Mouse (Mus musculus): ENCODE measurements around the gene Tcp11.

Tcp11 gene

DNA sequence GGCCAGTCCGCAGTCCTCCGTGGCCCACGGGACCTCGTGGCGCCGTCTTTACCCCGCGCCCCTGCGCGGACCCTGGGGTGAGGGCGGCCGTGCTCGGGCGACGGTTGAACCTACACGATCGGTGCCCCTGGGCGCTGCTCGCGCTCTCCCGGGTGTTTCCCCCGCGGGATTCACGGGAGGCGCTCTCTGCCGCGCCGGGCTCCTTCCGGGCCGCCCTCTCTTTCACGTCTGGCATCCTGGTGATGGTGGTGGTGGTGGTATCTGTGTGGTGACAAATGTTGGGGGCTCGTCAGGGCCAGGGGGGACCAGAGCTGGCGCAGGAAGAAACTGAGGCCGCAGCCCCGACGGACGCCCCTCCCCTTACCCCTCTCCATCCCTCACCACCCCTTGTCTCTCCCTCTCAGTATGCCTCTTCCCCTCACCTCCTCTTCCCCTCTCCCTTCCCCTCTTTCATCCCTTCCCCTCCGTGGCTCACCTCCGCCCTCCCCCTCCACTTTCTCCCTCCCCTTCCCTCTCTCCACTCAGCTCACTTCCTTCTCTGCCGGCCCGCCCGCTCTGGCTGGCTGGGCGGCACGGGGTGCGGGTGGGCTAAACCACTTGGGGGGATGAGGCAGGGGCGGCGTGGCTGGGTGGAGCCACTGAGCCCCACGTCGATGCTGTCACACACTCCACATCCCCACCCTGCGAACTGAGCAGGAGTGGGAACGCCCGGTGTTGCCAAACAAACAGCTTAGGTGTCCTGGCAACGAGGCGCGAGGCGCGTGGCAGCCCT is at the start of gene Tcp11:
Gene Tcp11 (minus strand): TSS at position 595 of the 772 bp plus-strand sequence.
- no peak for DNase-seq (ENCODE audit: extremely low read depth, insufficient read length, low spot score)

DNA sequence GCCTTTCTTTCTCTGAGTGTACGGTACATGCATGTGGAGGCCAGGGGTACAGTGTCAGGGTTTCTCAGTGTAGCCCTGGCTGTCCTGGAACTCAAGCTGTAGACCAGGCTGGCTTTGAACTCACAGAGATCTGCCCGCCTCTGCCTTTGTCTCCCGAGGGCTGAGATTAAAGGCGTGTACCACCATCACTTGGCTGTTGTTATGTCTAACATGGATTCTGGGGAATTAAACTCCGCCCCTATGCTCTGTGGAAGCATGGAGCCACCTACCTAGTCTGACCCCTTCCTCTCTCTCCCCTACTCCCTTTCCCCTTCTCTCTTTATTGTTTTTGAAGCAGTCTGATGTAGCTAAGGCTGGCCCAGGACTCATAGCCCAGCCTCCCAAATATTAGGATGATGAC is 49.4 kb upstream of the Tcp11 start:
- DNase-seq (ENCODE audit: extremely low read depth, insufficient read length, low spot score) = no peak

DNA sequence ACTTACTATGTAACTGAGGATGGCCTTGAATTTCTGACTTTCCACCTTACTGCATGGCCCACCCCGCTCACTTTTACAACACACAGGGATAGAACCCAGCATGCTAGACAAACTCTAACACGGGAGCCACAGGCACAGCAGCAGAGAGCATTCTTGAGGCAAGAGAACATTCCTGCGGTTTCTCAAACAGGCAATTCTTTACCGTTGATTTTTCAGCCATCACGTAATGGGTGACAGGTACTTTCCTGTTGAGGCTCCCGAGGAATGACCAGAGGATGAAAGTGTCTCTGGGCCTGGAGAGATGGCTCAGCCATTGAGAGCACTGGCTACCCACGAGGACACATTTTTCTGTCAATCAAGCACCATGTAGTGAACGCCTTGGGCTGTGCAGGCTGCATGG is 43.9 kb upstream of the Tcp11 start:
- peak; percentile 41 for DNase-seq (ENCODE audit: extremely low read depth, insufficient read length, low spot score)

DNA sequence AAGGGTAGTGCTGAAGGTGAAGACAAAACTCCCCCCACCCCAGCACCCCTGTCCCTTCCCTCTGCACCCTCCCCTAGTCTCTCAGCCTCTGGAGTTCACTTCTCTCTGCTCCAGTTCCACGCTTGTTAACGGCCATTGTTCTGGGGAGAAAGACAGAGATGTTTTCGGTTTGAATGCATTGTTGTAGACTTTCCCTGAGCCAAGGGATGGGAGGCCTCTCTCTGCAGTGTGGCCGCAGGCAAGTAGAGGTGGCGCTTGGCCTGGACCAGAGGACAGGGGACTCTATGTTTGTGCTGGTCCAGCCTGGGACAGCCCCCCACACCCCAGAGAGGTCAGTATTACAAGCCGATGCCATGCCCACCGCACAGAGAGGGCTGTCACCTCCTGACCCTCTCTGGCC is 43.2 kb upstream of the Tcp11 start:
- DNase-seq (ENCODE audit: extremely low read depth, insufficient read length, low spot score) = no peak

DNA sequence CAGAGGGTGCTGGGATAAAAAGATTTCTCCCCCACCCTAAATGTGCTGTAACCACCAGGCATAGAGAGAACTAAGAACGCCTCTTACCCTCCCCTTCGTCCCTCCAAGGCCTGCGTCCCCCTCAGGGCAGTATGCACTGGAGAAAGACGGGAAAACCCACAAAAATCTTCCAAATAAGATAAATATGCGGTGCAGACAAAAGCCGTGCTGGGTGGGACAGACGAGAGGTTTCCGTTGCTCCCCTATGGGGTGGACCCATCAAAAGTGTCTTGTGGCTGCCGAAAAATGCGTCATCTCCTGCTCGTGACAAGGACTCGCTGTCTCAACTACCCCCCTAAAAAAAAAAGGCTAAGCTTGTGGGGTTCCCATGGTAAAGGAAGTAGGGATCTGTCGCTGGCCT is 42.5 kb upstream of the Tcp11 start:
- DNase-seq (ENCODE audit: extremely low read depth, insufficient read length, low spot score) = no peak

DNA sequence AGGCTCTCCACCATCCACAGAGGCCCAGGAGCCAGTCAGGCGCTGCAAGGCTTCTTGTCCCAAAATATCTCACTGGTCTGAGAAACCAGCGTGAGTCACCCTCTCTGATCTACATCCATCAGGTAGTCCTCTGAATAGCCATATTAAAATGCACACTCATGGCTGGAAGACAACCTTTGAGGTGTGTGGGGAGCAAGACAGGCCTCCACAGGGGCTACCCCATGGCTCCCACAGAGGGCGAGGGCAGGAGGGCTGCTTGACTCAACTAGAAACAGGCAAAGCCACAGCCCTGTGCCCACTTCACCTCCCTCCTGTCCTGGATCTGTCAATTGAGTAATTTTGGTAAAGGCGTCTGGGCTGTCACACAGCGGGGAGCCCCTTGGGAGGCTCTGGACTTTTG is 40.0 kb upstream of the Tcp11 start:
- no peak for DNase-seq (ENCODE audit: extremely low read depth, insufficient read length, low spot score)

DNA sequence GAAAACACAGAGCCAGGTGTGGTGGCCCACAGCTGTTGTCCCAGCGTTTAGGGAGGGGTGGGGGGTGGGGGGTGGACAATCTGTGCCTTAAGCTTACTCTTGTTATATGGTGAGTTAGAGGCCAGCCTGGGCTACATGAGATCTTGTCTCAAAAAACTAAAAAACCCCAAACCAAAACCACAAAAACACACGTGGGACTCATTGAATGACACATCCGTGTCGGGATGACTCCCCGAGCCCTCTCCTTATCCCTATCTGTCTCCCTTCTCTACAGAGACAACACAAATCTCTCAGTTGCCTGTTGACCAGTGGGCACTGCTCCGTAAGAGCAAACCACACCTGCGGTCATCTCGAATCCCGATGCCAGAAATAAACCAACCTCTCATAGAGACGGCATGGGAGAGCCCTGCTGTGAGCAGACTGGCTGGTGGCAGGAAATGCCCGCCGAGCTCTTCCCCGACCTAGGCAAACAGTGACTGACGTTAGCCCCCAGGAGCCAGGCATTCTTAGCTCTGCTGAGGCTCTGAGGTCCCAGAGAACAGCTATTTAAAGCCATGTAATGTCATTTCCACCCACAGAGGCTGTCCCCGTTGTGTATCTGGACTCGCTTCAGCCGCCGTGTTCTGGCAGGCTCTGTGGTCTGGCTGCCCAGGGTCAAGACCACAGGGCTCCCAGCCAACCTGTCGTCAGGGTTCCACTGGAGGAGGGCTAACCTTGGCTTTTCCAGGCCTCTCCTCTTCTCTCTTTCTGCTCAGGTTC is 37.2 kb upstream of the Tcp11 start:
- peak; percentile 59 for DNase-seq (ENCODE audit: extremely low read depth, insufficient read length, low spot score)

DNA sequence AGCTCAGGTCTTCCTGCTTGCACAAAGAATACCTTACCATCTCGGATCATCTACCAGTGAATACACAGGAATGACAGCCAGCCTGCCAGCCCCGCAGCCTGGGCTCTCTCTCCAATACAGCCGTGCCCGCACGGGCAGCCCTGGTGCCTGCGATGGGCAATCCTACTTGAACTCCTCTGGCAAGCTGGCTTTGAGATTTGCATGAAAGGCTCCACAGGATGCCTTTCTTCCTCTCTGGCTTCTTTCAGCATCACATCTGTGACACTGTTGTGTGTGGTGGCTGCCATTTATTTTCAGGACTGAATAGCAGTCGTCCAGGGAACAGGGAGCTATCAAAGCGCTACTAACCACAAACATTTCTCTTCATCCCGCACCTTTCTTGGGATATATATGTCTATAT is 35.9 kb upstream of the Tcp11 start:
- no peak for DNase-seq (ENCODE audit: extremely low read depth, insufficient read length, low spot score)

DNA sequence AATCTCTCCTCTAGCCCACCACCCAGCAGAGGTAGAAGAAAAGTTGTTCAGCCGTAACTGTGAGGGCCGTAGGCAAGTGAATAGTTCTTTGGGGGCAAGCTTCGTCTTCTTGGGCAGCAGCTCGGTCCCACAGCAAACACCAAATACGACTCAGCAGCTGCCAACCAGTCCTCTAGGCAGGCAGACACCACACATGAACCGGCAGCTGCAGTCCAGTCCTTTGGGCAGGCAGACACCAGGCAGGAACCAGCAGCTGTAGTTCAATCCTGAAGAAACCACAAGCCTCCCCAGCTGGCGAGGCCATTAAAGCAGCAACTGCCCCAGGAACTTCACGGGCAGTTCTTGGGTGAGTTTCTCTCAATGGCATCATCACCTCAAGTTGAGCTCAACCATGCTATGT is 31.8 kb upstream of the Tcp11 start:
- DNase-seq (ENCODE audit: extremely low read depth, insufficient read length, low spot score) = no peak

DNA sequence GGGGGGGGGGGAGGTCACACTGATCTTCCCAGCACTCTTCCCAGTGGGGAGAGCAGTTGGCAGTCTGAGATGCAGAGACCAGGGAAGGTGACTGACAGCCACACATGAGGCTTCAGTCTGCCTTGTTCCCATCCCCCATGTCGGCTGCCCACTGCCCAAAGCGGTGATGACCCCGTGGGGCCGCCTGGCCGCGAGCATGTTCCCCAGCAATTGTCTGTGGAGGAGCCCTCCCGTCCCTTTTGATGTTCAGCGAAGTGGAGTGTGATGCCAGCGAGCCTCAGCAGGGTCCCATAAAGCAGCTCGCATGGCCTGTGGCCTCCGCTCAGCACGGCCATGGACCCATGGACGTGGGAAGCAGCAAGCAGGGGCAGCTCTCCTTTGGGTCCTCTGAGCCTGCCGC is 26.8 kb upstream of the Tcp11 start:
- no peak for DNase-seq (ENCODE audit: extremely low read depth, insufficient read length, low spot score)

DNA sequence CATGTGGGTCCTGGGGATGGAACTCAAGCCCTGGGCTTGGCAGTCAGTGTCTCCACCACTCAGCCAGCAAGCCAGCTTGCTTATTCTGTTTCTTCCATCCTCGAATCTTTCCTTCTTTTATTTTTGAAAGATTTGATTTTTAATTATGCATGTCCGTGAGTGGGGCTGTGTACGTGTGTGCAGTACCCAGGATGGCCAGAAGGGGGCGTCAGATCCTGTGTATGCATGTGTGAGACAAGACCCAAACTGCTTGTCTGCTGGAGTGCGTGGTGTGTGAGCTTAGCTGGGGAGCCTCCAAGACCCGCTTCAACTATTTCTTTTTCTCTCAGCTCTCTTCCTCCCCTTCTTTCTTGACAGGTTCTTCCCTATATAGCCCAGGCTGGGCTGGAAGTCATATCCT is 25.9 kb upstream of the Tcp11 start:
- DNase-seq (ENCODE audit: extremely low read depth, insufficient read length, low spot score) = no peak

DNA sequence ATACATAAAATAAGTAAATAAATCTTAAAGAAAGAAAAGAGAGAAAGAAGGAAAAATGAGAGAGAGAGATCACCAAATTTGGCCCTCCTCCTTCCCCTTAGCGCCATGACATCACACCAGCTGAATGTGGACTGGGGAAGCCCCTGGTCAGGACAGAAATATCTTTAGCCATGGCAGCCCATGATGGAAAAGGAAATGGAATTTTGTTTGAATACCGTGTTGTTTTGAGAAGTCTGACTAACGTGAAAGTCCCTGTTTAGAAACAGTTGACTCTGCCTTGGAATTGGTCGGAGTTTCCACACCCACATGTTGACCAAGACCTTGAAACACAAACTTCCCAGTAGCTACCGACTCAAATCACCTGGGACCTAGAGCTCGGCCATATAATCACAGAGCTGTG is 24.0 kb upstream of the Tcp11 start:
- no peak for DNase-seq (ENCODE audit: extremely low read depth, insufficient read length, low spot score)

DNA sequence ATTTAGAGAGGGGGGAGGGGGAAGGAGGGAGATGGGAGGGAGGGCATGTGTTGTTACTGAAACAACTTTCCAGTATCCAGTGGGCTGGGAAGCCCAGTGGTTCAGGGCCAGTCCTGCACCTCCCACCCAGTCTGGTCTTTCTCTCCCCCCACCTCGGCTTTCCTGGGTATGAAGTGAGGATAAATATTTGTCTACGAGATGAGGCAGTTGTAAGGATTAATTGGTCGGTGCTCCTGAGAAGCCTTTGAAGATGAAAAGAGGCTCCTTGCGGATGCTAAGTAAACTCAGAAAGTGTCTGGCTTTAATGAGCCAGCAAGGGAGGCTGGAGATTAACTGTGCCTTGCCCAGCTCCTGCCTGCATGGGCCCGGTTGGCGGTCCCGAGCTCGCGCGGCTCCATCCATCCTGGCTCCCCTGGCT is 21.5 kb upstream of the Tcp11 start:
- DNase-seq (ENCODE audit: extremely low read depth, insufficient read length, low spot score) = no peak

DNA sequence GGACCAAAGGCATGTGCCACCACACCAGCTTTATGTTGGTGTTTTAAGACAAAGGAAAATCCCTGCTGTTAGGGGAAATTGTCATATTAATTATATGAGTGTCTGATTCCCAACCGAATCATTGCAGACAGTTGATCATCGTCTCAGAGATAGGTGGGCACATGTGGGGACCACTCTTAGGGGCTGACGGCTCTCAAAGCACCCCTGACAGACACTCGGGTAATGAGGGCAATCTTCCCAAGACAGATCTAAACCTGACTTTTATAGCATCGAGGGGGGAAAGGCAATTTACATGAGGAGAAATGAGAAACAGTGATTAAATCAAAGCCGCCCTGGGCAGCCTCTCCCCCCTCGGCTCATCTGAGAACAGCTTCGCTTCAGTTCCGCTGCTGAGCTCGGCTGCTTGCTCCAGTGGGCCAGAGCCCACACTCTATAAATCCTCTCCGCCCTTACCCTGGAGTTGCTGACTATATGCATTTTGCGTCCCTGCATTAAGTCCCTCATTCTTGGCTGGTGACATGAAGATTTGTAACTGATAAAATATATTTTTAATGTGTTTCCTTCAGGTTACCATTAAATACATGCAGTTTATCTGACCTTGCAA is 20.9 kb upstream of the Tcp11 start:
- DNase-seq (ENCODE audit: extremely low read depth, insufficient read length, low spot score) = no peak

DNA sequence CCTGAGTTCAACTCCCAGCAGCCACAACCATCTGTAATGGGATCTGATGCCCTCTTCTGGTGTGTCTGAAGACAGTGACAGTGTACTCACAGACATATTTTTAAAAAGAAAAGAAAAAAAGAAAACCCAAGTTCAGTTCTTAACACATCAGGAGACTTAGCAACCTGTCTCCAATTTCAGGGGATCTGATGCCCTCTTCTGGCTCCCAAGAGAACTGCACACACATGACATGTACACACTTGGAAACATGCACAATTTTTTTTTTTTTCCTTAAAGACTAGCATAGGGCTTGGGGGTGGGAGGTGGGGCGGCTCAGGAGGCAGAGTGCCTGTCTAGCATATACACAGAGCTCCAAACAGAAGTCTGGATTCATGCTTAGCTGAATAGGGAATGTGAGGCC is 20.2 kb upstream of the Tcp11 start:
- no peak for DNase-seq (ENCODE audit: extremely low read depth, insufficient read length, low spot score)

DNA sequence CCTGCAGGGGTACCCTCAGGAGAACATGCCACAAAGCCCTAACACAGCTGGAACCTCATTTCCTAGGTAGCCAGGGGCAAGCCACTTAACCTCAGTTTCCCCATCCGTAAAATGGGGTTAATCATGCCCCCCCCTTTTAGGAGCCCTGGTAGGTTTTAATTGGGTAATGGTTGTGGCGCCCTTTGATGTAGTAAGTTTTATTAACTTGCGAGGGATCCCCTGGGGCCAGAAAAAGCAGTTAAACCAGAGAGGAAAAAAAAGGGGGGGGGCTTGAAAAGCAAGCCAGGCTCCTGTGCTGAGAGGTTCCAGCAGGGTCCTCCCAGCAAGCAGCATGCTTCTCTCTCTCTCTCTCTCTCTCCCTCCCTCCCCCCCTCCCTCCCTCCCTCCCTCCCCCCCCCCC is 18.6 kb upstream of the Tcp11 start:
- DNase-seq (ENCODE audit: extremely low read depth, insufficient read length, low spot score) = no peak

DNA sequence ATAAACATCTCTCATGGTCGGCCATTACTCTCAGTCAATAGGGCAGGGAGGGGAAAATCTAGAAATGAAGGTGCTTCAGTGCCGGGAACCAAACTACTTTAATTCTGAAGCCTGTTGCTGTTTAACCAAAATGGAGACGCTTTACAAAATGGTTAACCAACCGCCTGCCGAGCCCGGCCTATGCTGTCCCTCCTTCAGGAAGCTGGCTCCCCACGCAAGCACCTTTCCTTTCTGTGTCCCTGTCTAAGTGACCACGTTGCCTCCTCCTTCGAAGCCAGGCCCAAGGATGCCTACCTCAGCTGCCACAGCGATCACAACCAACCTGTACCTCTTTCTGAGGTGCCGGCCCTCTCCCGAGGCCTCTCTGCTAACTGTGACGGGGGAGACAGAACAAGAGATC is 16.9 kb upstream of the Tcp11 start:
- no peak for DNase-seq (ENCODE audit: extremely low read depth, insufficient read length, low spot score)

DNA sequence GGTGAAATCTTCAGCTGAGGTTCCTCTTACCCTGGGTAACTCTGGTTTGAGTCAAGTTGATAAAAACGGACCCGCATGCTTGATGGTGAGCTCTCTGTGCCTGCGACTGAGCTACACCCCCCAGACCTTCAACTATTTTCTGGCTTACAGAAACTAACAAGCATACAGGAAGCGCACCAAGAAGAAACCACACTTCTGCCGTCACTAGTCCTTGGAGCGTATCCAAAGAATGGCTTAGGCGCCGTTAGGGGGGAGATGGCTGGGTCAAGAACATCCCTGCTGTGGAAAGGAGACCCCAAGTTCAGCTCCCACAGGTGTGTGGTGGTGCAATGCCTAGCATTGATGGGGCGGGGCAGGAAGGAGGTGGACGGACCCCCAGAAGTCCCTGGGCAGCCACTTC is 16.0 kb upstream of the Tcp11 start:
- DNase-seq (ENCODE audit: extremely low read depth, insufficient read length, low spot score) = no peak

DNA sequence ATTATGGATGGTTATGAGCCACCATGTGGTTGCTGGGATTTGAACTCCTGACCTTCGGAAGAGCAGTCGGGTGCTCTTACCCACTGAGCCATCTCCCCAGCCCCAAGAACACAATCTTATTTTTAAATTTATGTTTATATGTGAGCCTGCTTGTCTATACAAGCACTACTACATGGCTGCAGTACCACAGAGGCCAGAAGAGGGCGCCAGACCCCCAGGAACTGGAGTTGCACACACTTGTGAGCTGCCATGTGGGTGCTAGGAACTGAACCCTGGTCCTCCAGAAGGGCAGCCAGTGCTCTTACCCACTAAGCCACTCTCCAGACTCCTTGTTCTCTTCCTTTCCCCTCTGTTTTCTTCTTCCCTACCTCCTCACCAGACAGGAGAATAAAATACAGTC is 13.4 kb upstream of the Tcp11 start:
- DNase-seq (ENCODE audit: extremely low read depth, insufficient read length, low spot score) = no peak

DNA sequence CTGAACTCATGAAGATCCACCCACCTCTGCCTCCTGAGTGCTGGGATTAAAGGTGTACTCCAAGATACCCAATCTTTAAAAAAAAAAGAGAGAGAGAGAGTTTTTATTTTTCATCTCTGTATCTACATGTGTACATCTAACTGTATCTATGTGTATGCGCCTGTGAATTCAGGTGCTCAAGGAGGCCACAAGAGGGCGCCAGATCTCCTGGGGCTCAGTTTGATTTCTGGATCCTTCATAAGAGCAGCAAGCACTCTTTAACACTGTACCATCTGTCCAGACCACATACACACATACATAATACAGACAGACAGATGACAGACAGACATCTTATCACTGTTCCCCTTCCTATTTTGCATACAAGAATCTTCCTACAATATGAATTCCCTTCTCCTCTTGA is 11.9 kb upstream of the Tcp11 start:
- DNase-seq (ENCODE audit: extremely low read depth, insufficient read length, low spot score) = no peak

DNA sequence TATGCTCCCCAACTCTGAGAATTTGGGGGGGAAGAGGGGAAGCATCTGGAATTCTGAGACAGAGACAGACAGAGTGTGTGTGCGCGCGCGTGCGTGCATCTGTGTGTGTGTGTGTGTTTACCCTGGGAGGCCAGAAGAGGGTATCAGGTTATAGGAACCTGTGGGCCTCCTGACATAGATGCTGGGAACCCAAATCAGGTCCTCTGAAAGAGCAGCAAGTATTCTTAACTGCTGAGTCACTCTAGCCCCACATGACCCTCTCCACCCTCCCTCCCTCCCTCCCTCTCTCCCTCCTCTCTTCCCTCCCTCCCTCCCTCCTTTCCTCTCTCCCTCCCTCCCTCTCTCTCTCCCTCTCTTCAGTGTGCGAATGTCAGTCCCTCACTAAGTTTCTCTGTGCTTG is 8.3 kb upstream of the Tcp11 start:
- DNase-seq (ENCODE audit: extremely low read depth, insufficient read length, low spot score) = no peak

DNA sequence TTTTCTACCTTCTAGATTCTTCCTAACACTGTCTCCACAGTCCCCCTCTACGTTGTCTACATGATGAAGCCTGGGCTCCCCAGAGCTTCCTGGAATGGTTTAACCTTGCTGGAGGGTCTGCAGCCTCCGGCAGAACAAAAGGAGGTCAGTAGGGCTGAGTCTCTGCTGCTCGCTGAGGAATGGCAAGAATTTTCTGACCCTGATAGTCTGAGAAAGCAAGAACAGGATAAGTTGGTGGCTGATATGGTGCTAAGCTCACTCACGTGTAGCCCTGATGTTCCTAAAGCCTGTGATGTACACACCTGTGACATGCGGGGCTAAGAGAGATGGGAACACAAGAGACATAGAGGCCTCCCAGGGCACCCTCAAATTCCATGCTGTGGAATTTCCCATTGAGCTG is 7.0 kb upstream of the Tcp11 start:
- no peak for DNase-seq (ENCODE audit: extremely low read depth, insufficient read length, low spot score)

All from 3134 (cell line).